8 mouse cellular contexts compared by ENCODE assay signal in genomic region chr5:136149134-136149576, GRCm38 (mm10). TPM values are rescaled to one million over a fixed set of nuclear protein-coding genes. Genes with fewer than 3 reads are reported as not detected.
DNase-seq lines count a peak whose midpoint lies in the region; ATAC-seq and TF ChIP-seq lines count a peak whose summit lies in the region.
"Not testable (repeated sequence)": the region's sequence is repeated elsewhere in the genome, so short reads cannot be mapped to it uniquely, and the experiment has no call there.

No protein-coding gene starts in this region.

- H3K9me3 ChIP-seq in MEL (replicated peaks; ENCODE audit: insufficient read depth, low read length); lung, embryonic 15.5 days: not testable (repeated sequence)

- not testable (repeated sequence) for H3K4me2 ChIP-seq in lung, embryonic 15.5 days
- peak overlapping the region; percentile 12 for H3K4me2 ChIP-seq in myocyte (ENCODE audit: low read depth)

- TF ChIP-seq POLR2A in MEL (IDR thresholded peaks at IDR 0.05; ENCODE audit: control insufficient read depth in 1 of 2, insufficient read depth in 1 of 2, low read depth in 1 of 2, low read length in 2 of 2, poor library complexity in 1 of 2), result peak in 1 of 2 experiments; percentile 44; a peak in 1 of 4 replicates
- not testable (repeated sequence) for TF ChIP-seq POLR2A in myocyte (IDR thresholded peaks at IDR 0.05; ENCODE audit: insufficient read length, low read depth)

- DNase-seq in 416B (ENCODE audit: low read depth) (peak; percentile 93), MEL (ENCODE audit: low read depth, low spot score) (peak; percentile 84), liver (peak; percentile 28)
- peak; percentile 62 to 63 for DNase-seq in spleen, postnatal 36 days (ENCODE audit: low spot score in 2 of 2)
- peak; percentile 74 for DNase-seq in thymus, postnatal 4 days

- not testable (repeated sequence) for H3K27me3 ChIP-seq in MEL (ENCODE audit: control insufficient read depth in 1 of 2, insufficient read depth in 2 of 2, low read length in 2 of 2); lung, embryonic 15.5 days; myocyte (ENCODE audit: control insufficient read depth, insufficient read depth, insufficient read length)

- H3K36me3 ChIP-seq in MEL (ENCODE audit: control insufficient read depth in 1 of 2, insufficient read depth in 2 of 2, low read length in 2 of 2), result peaks cover 0 to 22% of the 10 kb centered on the region in 2 experiments; a peak in 3 of 4 replicates
- not testable (repeated sequence) for H3K36me3 ChIP-seq in lung, embryonic 15.5 days; myocyte (ENCODE audit: control insufficient read depth, insufficient read depth)

- H3K79me2 ChIP-seq in MEL (ENCODE audit: control insufficient read depth, insufficient read depth, low read length, poor library complexity); myocyte (ENCODE audit: control insufficient read depth, insufficient read depth): not testable (repeated sequence)

- peak; percentile 27 to 64; a peak in 3 of 4 replicates for TF ChIP-seq EP300 in MEL (IDR thresholded peaks at IDR 0.05; ENCODE audit: low read depth in 1 of 2, low read length in 2 of 2)

- 62% methylated on average over 5 of the region's 5 CpGs for WGBS in lung, embryonic 15.5 days

- H3K4me3 ChIP-seq in MEL (ENCODE audit: control insufficient read depth in 1 of 2, insufficient read depth in 1 of 2, low read depth in 2 of 2, low read length in 2 of 2), result peak overlapping the region in 1 of 2 experiments; percentile 26; a peak in 1 of 4 replicates
- not testable (repeated sequence) for H3K4me3 ChIP-seq in lung, embryonic 15.5 days; myocyte

- H3K9ac ChIP-seq in MEL (ENCODE audit: control insufficient read depth, low read depth, low read length, poor library complexity, severe bottlenecking), result peak overlapping the region; percentile 53
- H3K9ac ChIP-seq in lung, embryonic 15.5 days, result not testable (repeated sequence)

- not testable (repeated sequence) for TF ChIP-seq CTCF in MEL (IDR thresholded peaks at IDR 0.05 in 2 of 3, conservative IDR thresholded peaks at IDR 0.05 in 1 of 3; ENCODE audit: control insufficient read depth in 1 of 3, insufficient read depth in 1 of 3, low read depth in 2 of 3, low read length in 3 of 3, poor library complexity in 1 of 3, severe bottlenecking in 1 of 3)

- H3K4me1 ChIP-seq in MEL (ENCODE audit: control insufficient read depth in 1 of 2, insufficient read depth in 2 of 2, low read length in 2 of 2), result peaks cover 20 to 37% of the 10 kb centered on the region in 2 experiments
- H3K4me1 ChIP-seq in lung, embryonic 15.5 days, result not testable (repeated sequence)

- not testable (repeated sequence) for TF ChIP-seq RAD21 in MEL (IDR thresholded peaks at IDR 0.05; ENCODE audit: low read depth, low read length)

- peak; percentile 88 for ATAC-seq in granulocyte monocyte progenitor cell, adult 5-6 weeks (replicated peaks; ENCODE audit: poor library complexity, severe bottlenecking)
- 0 out of 2 replicates have a peak, but pooled peaks have one; percentile 17 for ATAC-seq in lung, embryonic 15.5 days (ENCODE audit: borderline replicate concordance, extremely low read depth, low FRiP score, low TSS enrichment)

- not testable (repeated sequence) for H3ac ChIP-seq in myocyte (ENCODE audit: control insufficient read depth, insufficient read length)

- H3K27ac ChIP-seq in MEL (ENCODE audit: control insufficient read depth, low read depth, low read length), result peak overlapping the region; percentile 90
- H3K27ac ChIP-seq in lung, embryonic 15.5 days, result not testable (repeated sequence)

TF ChIP-seq in MEL, 35 proteins besides CTCF, POLR2A, EP300 and RAD21:
- TF ChIP-seq TCF12 (IDR thresholded peaks at IDR 0.05; ENCODE audit: low read depth, low read length) (peak; percentile 72), TAL1 (IDR thresholded peaks at IDR 0.05; ENCODE audit: low read length) (peak; percentile 81), ETS1 (IDR thresholded peaks at IDR 0.05; ENCODE audit: low read depth, low read length) (peak; percentile 65; the same call in 1 of the 2 replicates), GATA1 (IDR thresholded peaks at IDR 0.05; ENCODE audit: low read depth, low read length) (0 out of 2 replicates have a peak, but pooled peaks have one; percentile 12)

TF ChIP-seq in myocyte, 11 proteins besides CTCF, POLR2A, EP300 and RAD21:
- TF ChIP-seq TCF3 (IDR thresholded peaks at IDR 0.05; ENCODE audit: insufficient read length, low read depth) (peak; percentile 42), MYOD1 (IDR thresholded peaks at IDR 0.05; ENCODE audit: control insufficient read depth in 1 of 3, insufficient read length in 2 of 3, low read depth in 2 of 3) (peak; percentile 25 to 88 (median 77)), TCF12 (IDR thresholded peaks at IDR 0.05; ENCODE audit: insufficient read depth, poor library complexity, severe bottlenecking) (peak; percentile 76), MYOG (IDR thresholded peaks at IDR 0.05; ENCODE audit: control insufficient read depth in 1 of 3, insufficient read depth in 1 of 3, insufficient read length in 2 of 3, low read depth in 2 of 3) (peak in 1 of 3 experiments; percentile 30)

RNA-seq across cellular contexts. Expression of gene Alkbh4, which starts 13.2 kb away (rescaled TPM):
- total RNA-seq in MEL (2012; rRNA removed), result 17.1 and 23.2 TPM in 2 replicates
- polyA plus RNA-seq in MEL (2012; ENCODE audit: insufficient read depth in 1 of 2, insufficient read length in 2 of 2, low read depth in 1 of 2, low replicate concordance in 2 of 2, missing spikeins in 1 of 2) (10 to 100 TPM in 1 of 2 experiments, not detected in 1; 24.2 TPM), myocyte (2012; fragmentation: generic; extraction: Trizol) (6.7 TPM)
- total RNA-seq in granulocyte monocyte progenitor cell, adult 5-6 weeks (2014; fragmentation: Nextera tagmentation), result 13.7 and 18.2 TPM in 2 replicates
- total RNA-seq in granulocyte monocyte progenitor cell, adult 5-6 weeks (2017), result 5.3 and 11.9 TPM in 2 replicates
- polyA plus RNA-seq in lung, embryonic 15.5 days (2015; fragmentation: Nextera tagmentation; extraction: Ambion mirVana), result 15.4 and 18.0 TPM in 2 replicates

RNA-seq across cellular contexts. Expression of gene Lrwd1, which starts 13.3 kb away (rescaled TPM):
- total RNA-seq in MEL (2012; rRNA removed), result 98.2 and 103 TPM in 2 replicates
- polyA plus RNA-seq in MEL (2012; ENCODE audit: insufficient read depth in 1 of 2, insufficient read length in 2 of 2, low read depth in 1 of 2, low replicate concordance in 2 of 2, missing spikeins in 1 of 2) (100 to 1,000 TPM in 1 of 2 experiments, not detected in 1; 133 TPM), myocyte (2012; fragmentation: generic; extraction: Trizol) (31.7 TPM)
- 31.5 and 33.0 TPM in 2 replicates for total RNA-seq in granulocyte monocyte progenitor cell, adult 5-6 weeks (2014; fragmentation: Nextera tagmentation)
- total RNA-seq in granulocyte monocyte progenitor cell, adult 5-6 weeks (2017), result 46.3 and 70.4 TPM in 2 replicates
- polyA plus RNA-seq in lung, embryonic 15.5 days (2015; fragmentation: Nextera tagmentation; extraction: Ambion mirVana), result 36.7 and 37.5 TPM in 2 replicates

RNA-seq across cellular contexts. Expression of gene Orai2, which starts 21.4 kb away (rescaled TPM):
- 26.6 and 33.6 TPM in 2 replicates for total RNA-seq in MEL (2012; rRNA removed)
- polyA plus RNA-seq in MEL (2012; ENCODE audit: insufficient read depth in 1 of 2, insufficient read length in 2 of 2, low read depth in 1 of 2, low replicate concordance in 2 of 2, missing spikeins in 1 of 2) (10 to 100 TPM in 1 of 2 experiments, not detected in 1; 35.7 TPM), myocyte (2012; fragmentation: generic; extraction: Trizol) (18.2 TPM)
- total RNA-seq in granulocyte monocyte progenitor cell, adult 5-6 weeks (2014; fragmentation: Nextera tagmentation), result 24.7 and 38.2 TPM in 2 replicates
- 26.6 and 29.0 TPM in 2 replicates for total RNA-seq in granulocyte monocyte progenitor cell, adult 5-6 weeks (2017)
- 7.7 and 8.3 TPM in 2 replicates for polyA plus RNA-seq in lung, embryonic 15.5 days (2015; fragmentation: Nextera tagmentation; extraction: Ambion mirVana)

RNA-seq across cellular contexts. Expression of gene Polr2j, which starts 32.7 kb away (rescaled TPM):
- total RNA-seq in MEL (2012; rRNA removed), result 316 and 318 TPM in 2 replicates
- polyA plus RNA-seq in MEL (2012; ENCODE audit: insufficient read depth in 1 of 2, insufficient read length in 2 of 2, low read depth in 1 of 2, low replicate concordance in 2 of 2, missing spikeins in 1 of 2) (100 to 1,000 TPM in 1 of 2 experiments, not detected in 1; 269 TPM), myocyte (2012; fragmentation: generic; extraction: Trizol) (139 TPM)
- 156 and 159 TPM in 2 replicates for total RNA-seq in granulocyte monocyte progenitor cell, adult 5-6 weeks (2014; fragmentation: Nextera tagmentation)
- 125 and 128 TPM in 2 replicates for total RNA-seq in granulocyte monocyte progenitor cell, adult 5-6 weeks (2017)
- 198 and 223 TPM in 2 replicates for polyA plus RNA-seq in lung, embryonic 15.5 days (2015; fragmentation: Nextera tagmentation; extraction: Ambion mirVana)

RNA-seq across cellular contexts. Expression of gene Prkrip1, which starts 49.6 kb away (rescaled TPM):
- 55.1 and 55.6 TPM in 2 replicates for total RNA-seq in MEL (2012; rRNA removed)
- polyA plus RNA-seq in MEL (2012; ENCODE audit: insufficient read depth in 1 of 2, insufficient read length in 2 of 2, low read depth in 1 of 2, low replicate concordance in 2 of 2, missing spikeins in 1 of 2) (10 to 100 TPM in 1 of 2 experiments, not detected in 1; 84.1 TPM), myocyte (2012; fragmentation: generic; extraction: Trizol) (58.4 TPM)
- total RNA-seq in granulocyte monocyte progenitor cell, adult 5-6 weeks (2014; fragmentation: Nextera tagmentation), result 32.2 and 42.1 TPM in 2 replicates
- total RNA-seq in granulocyte monocyte progenitor cell, adult 5-6 weeks (2017), result 45.2 and 89.4 TPM in 2 replicates
- polyA plus RNA-seq in lung, embryonic 15.5 days (2015; fragmentation: Nextera tagmentation; extraction: Ambion mirVana), result 37.7 and 42.8 TPM in 2 replicates

Comparison
In these comparisons a context has a peak if more than half of its experiments do, and no peak if none do; other contexts are left out.
1. DNase-seq: peak in every context shown above with its lines; median percentile 93 in 416B; 84 in MEL; 74 in thymus, postnatal 4 days; 62 in spleen, postnatal 36 days; 28 in liver.